Mouse (Mus musculus): ENCODE data around the gene Rab6a.

Gene Rab6a

GRCm38 (mm10) chr7:100622277-100622676, 15.1 kb downstream of the Rab6a start:
- DNase-seq (ENCODE audit: extremely low spot score, low spot score) = no peak

- DNase-seq (ENCODE audit: extremely low spot score, low spot score) = no peak
Measured at GRCm38 (mm10) chr7:100624538-100624937, 17.3 kb downstream of the Rab6a start.

- no peak for DNase-seq (ENCODE audit: extremely low spot score, low spot score)
Measured at GRCm38 (mm10) chr7:100637657-100638056, 30.4 kb downstream of the Rab6a start.

- no peak for DNase-seq (ENCODE audit: extremely low spot score, low spot score)
Measured at GRCm38 (mm10) chr7:100642413-100642812, 35.2 kb downstream of the Rab6a start.

- peak; percentile 63 for DNase-seq (ENCODE audit: extremely low spot score, low spot score)
Measured at GRCm38 (mm10) chr7:100645147-100645546, 37.9 kb downstream of the Rab6a start.

- DNase-seq (ENCODE audit: extremely low spot score, low spot score) = no peak
Measured at GRCm38 (mm10) chr7:100649095-100649494, 41.9 kb downstream of the Rab6a start.

DNA sequence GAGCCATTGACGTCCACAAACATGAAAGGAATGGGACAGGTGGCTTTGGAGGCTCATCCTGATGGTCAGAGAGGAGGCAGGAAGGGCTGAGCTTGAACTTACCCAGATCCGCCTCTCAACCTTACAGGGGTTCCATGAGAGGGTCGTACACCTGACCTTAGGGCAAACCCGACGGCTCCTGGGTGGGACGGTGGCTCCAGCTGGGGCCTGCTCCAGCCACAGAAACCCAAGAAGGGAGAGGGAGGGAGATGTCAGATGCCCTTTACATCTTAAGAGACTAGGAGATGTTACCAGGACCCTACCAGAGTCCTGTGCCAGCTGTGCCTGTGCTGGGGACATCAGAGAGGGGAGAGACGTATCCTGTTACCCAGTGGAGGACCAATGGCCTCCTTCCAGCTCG, 42.6 kb downstream of the Rab6a start:
- DNase-seq (ENCODE audit: extremely low spot score, low spot score) = no peak

GRCm38 (mm10) chr7:100650421-100650820, 43.2 kb downstream of the Rab6a start:
- no peak for DNase-seq (ENCODE audit: extremely low spot score, low spot score)

DNA sequence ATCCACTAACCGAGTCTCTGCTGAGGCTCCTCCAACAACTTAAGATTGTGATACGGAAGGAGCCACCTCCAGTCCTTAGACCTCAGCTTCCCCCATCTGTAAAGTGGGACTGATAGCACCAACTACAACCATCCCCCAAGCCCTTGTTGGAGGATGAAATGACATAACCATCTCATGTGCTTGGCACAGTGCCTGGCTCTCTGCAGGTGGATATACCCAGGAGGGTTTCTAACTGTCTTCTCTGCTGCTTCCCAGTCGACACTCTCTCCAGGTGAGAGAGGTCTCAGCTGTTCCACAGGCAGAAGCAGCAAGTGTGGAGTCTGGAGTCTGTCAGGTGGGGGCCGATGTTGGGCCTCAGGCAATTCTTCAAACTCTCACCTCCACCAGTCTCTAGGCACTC, 43.8 kb downstream of the Rab6a start:
- no peak for DNase-seq (ENCODE audit: extremely low spot score, low spot score)

DNA sequence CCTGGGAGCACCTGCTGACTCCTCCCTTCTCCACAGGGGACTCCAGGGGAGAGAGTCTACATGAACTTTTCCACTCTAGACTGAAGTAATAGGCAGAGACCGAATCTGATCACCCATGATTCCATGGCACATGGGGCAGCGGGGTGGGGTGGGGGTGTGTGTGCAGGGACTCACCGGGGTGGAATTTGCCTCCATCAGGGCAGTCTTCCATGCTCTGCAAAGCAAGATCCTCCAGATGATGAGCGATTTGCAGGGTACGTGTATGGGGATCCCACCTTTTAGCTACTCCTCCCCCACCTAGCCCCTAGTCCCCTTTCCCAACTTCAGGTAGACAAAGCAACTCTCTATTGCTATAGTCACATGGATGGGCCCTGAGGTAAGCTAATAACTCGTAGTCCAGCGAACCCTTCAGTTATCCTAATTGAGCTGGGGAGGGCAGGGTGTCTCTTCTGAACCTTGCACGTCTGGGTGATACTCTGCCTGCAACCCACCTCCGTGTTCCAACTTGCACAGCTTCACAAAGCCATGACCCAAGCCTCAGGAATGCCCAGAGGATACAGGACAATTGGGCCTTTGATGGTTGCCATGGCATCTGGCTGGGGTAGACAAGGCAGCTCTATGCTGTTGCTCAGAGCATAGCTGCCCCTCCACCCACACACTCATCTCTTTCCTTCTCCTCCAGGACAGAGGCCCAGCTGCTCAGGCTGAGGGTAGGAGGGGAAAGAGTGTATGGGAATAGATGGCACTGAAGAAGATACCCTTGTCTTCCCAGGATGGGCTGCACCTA, 46.5 kb downstream of the Rab6a start:
- DNase-seq (ENCODE audit: extremely low spot score, low spot score) = peak; percentile 37

DNA sequence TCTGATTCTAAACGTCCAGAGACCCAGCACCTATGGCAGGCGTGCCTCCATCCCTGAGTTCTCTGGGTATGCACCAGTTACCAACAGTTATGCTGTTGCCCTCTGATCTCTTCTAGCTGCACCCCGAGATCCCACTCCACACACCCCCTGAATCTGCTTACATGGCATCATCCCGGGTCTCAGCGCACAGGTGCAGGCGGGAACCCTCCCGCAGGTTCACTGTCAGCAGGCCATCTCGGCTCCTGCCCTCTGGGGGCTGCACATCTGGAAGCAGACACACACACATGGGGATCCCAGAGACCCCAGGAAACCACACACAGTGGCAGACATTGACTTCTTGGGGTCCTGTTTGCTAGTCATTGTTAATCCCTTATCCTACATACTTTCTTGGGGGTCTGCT, 47.2 kb downstream of the Rab6a start:
- DNase-seq (ENCODE audit: extremely low spot score, low spot score) = no peak

GRCm38 (mm10) chr7:100656739-100657138, 49.5 kb downstream of the Rab6a start:
- DNase-seq (ENCODE audit: extremely low spot score, low spot score) = no peak

- DNase-seq (ENCODE audit: extremely low spot score, low spot score) = no peak
Measured at GRCm38 (mm10) chr7:100658093-100658578, 50.9 kb downstream of the Rab6a start.

- no peak for DNase-seq (ENCODE audit: extremely low spot score, low spot score)
Measured at GRCm38 (mm10) chr7:100661264-100661663, 54.1 kb downstream of the Rab6a start.

- no peak for DNase-seq (ENCODE audit: extremely low spot score, low spot score)
Measured at GRCm38 (mm10) chr7:100662231-100662630, 55.0 kb downstream of the Rab6a start, which contains the start of gene Plekhb1. Gene Plekhb1 (minus strand): TSS chr7:100662414.

DNA sequence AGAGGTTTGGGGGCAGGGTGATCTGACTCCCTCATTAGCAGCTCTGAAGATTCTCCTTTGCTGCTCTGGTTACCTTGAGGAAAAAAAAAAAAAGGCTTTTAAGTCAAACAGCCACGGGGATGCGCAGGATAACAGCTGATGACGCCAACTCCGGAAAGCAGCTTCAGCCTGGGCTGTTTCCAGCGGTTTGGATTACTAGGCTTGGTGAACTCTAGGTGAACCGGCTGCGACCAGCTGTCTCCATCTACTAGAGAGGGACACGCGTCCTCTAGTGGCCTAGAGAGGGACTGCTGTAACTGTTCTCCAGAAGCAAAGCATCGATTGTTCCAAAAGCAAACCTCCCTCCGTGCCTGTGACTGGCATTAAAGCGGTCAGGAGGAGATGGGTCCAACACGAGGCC, 56.0 kb downstream of the Rab6a start:
- DNase-seq (ENCODE audit: extremely low spot score, low spot score) = peak; percentile 94

GRCm38 (mm10) chr7:100663729-100664304, 56.6 kb downstream of the Rab6a start:
- no peak for DNase-seq (ENCODE audit: extremely low spot score, low spot score)

DNA sequence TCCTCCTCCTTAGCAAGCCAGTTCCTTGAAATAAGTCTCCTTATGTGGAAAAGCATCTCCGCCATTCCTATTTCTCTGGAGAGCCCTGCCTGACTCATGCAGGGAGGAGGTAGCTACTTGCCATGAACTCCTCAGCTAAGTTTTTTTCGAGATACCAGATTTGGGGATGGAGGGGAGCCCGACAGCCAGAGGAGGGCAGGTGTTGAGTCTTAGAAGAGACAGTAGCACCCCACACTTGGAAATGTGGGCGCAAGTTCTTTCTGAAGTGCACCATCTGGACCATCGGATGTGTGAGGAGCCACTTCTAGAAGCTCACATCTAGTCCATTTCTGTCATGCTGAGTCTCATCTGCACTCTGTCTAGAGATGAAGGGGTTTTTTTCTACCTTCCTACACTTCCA, 63.4 kb downstream of the Rab6a start:
- no peak for DNase-seq (ENCODE audit: extremely low spot score, low spot score)

- DNase-seq (ENCODE audit: extremely low spot score, low spot score) = no peak
Measured at GRCm38 (mm10) chr7:100673452-100673851, 66.2 kb downstream of the Rab6a start.

DNA sequence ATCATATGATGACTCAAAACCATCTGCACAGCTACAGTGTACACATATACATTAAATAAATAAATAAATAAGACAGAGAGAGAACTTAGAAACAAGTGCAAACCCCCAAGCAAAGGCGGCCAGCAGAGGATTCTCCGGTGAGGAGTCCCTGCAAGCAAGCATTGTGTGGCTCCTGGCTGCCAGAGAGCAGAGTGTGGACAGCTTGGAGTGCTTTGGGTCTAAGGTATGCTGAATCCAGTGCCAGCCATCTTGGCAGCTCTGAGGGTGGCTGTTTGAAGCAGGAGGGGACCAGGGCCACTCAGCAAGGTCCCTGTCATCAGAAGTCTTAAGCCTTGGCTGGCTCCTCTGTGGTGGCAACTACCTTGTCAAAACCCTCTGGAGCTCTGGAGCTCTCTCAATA, 67.7 kb downstream of the Rab6a start:
- no peak for DNase-seq (ENCODE audit: extremely low spot score, low spot score)

DNA sequence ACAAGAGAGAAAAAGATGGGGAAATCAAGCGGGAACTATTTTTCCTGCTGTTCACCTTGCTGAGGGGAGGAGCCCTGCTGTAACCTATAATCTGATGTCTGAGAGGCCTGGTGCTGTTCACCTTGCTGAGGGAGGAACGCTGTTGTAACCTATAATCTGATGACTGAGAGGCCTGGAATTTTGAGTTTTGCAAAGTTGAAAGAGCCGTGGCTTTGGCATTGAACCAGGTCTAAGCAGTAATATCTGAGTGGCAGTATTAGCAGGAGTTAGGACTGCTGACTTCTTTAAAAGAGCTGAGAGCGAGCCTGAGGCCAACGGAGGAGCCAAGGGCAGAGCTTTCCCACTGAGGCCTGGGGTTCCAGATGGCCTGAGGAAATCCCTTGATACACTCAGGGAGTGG, 70.8 kb downstream of the Rab6a start:
- DNase-seq (ENCODE audit: extremely low spot score, low spot score) = no peak

- DNase-seq (ENCODE audit: extremely low spot score, low spot score) = no peak
Measured at GRCm38 (mm10) chr7:100678948-100679880, 72.0 kb downstream of the Rab6a start.

All from neural tube, embryonic 10.5 days (tissue).